Mouse (Mus musculus): ENCODE data around the gene Foxn2. TPM values are rescaled to one million over a fixed set of nuclear protein-coding genes. Genes with fewer than 3 reads are reported as not detected.

Gene Foxn2
- polyA plus RNA-seq, 1 experiment from 2014 or later: 14.6 TPM

DNA sequence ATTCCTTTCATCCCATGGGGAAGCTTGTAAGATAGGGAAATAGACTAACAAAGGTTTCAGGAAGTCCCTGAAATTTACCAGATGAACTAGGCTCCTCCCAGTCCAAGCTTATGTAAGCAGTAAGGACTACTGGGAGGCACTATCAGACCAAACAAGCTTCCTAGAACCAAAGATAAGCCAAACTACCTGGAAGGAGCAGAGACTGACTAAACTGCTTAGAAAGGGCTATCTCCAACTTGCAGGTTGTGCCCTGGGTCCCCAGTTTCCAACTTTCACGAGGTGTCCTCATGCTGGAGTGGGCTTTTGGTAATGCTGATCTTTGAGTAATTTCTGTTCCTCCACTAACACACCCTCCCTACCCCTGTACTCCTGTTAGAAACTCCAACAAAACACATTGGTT lies 3.1 kb upstream of the Foxn2 start:
- Histone ChIP-seq H3K4me3 (ENCODE audit: low read length) (no peak overlapping the region), H3K9ac (ENCODE audit: low read depth, low read length) (no peak overlapping the region), H3K9me3 (ENCODE audit: control insufficient read depth, low read length) (no peaks in the 10 kb centered on the region), H3K27ac (ENCODE audit: low read length) (peak overlapping the region; percentile 47), H3K4me2 (ENCODE audit: low read depth, low read length) (no peak overlapping the region), H3K27me3 (replicated peaks; ENCODE audit: control insufficient read depth, insufficient read depth, low read length) (no peaks in the 10 kb centered on the region), H3K36me3 (ENCODE audit: control insufficient read depth, insufficient read depth, low read length) (no peaks in the 10 kb centered on the region), H3K4me1 (ENCODE audit: control insufficient read depth, insufficient read depth, low read length) (no peaks in the 10 kb centered on the region)
- ATAC-seq: no peak
- WGBS: 79% methylated on average over 1 of the region's 1 CpGs

DNA sequence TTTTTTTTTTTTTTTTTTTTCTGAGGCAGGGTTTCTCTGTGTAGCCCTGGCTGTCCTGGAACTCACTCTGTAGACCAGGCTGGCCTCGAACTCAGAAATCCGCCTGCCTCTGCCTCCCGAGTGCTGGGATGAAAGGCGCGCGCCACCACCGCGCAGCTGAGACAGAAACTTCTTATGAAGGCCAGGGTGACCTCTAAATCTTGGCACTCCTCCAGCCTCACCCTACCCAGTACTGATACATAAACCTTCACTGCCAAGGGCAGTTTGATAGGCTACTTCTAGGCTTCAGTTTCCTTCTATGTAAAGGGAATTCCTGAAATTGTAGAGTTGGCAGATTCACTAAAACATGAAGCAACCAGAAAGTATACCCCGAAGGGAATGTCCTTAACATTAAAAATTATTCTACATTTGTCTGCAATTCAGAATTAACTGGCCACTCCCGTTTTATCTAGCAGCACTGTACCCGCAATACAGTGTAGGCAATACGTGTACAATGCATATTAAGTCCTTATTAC lies 918 bp upstream of the Foxn2 start:
- 80% methylated on average over 12 of the region's 12 CpGs for WGBS
- Histone ChIP-seq H3K9me3 (ENCODE audit: control insufficient read depth, low read length) (no peaks in the 10 kb centered on the region), H3K4me1 (ENCODE audit: control insufficient read depth, insufficient read depth, low read length) (peaks cover 7% of the 10 kb centered on the region), H3K9ac (ENCODE audit: low read depth, low read length) (peak overlapping the region; percentile 95), H3K4me3 (ENCODE audit: low read length) (peak overlapping the region; percentile 96; the same call in 1 of the 2 replicates), H3K27me3 (replicated peaks; ENCODE audit: control insufficient read depth, insufficient read depth, low read length) (no peaks in the 10 kb centered on the region), H3K4me2 (ENCODE audit: low read depth, low read length) (peak overlapping the region; percentile 62), H3K27ac (ENCODE audit: low read length) (peak overlapping the region; percentile 81), H3K36me3 (ENCODE audit: control insufficient read depth, insufficient read depth, low read length) (no peaks in the 10 kb centered on the region)
- ATAC-seq: no peak

DNA sequence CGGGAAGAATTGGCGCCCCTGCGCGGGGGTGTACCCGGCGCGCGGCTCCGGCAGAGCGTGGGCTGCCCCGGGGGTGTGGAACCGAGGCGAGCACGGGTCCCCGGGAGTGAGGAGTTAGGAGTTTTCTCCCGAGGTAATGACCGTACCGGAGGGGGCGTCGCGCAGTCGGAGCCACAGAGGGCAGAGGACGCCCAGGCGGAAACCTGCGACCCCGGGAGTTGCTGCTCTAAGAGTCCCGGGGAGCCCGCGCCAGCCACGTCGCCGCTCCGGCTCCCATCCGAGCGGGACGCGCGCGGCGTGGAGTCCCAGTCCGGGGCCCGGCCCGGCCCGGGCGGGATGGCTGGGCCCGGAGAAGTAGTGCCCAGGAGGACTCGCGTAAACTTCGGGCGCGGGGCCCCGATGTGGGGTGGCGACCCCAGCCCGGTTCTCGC lies 505 bp downstream of the Foxn2 start:
- peak; percentile 37 for ATAC-seq
- Histone ChIP-seq H3K27ac (ENCODE audit: low read length) (peak overlapping the region; percentile 95), H3K9ac (ENCODE audit: low read depth, low read length) (peak overlapping the region; percentile 95), H3K4me3 (ENCODE audit: low read length) (peak overlapping the region; percentile 96), H3K4me1 (ENCODE audit: control insufficient read depth, insufficient read depth, low read length) (peaks cover 7% of the 10 kb centered on the region), H3K9me3 (ENCODE audit: control insufficient read depth, low read length) (no peaks in the 10 kb centered on the region), H3K4me2 (ENCODE audit: low read depth, low read length) (peak overlapping the region; percentile 70), H3K27me3 (replicated peaks; ENCODE audit: control insufficient read depth, insufficient read depth, low read length) (no peaks in the 10 kb centered on the region), H3K36me3 (ENCODE audit: control insufficient read depth, insufficient read depth, low read length) (no peaks in the 10 kb centered on the region)
- WGBS: under 1% methylated on average over 55 of the region's 55 CpGs

DNA sequence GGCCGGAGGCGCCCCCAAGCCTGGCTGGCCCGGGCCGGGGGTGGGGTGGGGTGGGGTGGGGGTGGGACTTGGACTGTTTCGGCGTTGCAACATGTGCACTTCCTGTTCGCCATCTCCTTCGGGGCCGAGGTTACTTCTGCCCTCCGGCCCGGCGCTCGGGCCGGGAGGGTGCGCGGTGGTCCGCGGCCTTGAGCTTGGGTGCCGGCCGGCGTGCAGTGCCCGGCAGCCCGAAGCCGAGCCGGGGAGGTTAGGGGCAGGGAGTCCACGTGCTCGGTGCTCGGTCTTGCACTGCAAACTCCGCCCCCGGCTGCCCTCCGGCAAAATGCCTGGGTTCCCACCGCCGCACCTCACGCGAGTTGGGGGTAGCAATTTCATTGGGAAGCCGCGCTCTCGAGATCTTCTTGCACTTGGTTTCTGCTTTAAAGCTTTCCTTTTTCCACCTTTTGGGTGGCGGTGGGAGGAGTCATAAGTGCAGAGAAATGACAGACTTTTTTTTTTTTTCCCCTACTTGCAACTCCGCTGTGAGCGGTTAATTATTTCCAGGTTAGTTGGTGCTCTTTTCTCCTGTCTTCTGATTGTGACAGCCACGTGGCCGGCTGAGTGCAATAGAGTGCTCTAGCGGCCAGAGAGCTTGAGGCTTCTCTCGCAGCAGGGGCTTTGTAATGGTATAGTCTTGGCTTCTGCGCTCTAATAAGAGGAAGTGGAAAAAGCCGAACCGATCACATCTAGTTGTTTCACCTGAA lies 1.1 kb downstream of the Foxn2 start:
- peaks cover 7% of the 10 kb centered on the region for H3K4me1 ChIP-seq (ENCODE audit: control insufficient read depth, insufficient read depth, low read length)
- peak overlapping the region; percentile 95 for H3K9ac ChIP-seq (ENCODE audit: low read depth, low read length)
- under 1% methylated on average over 45 of the region's 48 CpGs for WGBS
- peak overlapping the region; percentile 70 for H3K4me2 ChIP-seq (ENCODE audit: low read depth, low read length)
- peak overlapping the region; percentile 95 for H3K27ac ChIP-seq (ENCODE audit: low read length)
- no peaks in the 10 kb centered on the region for H3K27me3 ChIP-seq (replicated peaks; ENCODE audit: control insufficient read depth, insufficient read depth, low read length)
- H3K4me3 ChIP-seq (ENCODE audit: low read length): peak overlapping the region; percentile 96
- H3K36me3 ChIP-seq (ENCODE audit: control insufficient read depth, insufficient read depth, low read length): no peaks in the 10 kb centered on the region
- ATAC-seq: peak; percentile 65
- no peaks in the 10 kb centered on the region for H3K9me3 ChIP-seq (ENCODE audit: control insufficient read depth, low read length)

DNA sequence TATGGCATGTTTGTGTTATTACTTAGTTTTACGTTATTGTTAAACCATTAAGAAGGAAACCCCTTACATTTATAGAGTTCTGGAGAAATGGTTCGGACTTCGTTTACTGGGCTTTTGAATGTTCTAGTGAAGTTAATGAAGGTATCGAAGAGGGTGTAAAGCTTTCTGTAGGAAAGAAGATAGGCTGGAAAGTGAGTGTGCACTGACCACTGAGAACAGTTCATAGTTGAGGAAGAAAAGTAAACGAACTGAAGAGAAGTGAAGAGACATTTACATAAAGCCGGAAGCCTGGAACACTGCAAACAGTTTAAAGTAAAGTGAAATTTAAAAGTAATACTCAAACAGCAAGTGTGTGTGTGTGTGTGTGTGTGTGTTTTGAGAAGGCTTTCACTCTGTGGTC lies 2.1 kb downstream of the Foxn2 start:
- H3K4me3 ChIP-seq (ENCODE audit: low read length): peak overlapping the region; percentile 19; the same call in 1 of the 2 replicates
- no peak for ATAC-seq

DNA sequence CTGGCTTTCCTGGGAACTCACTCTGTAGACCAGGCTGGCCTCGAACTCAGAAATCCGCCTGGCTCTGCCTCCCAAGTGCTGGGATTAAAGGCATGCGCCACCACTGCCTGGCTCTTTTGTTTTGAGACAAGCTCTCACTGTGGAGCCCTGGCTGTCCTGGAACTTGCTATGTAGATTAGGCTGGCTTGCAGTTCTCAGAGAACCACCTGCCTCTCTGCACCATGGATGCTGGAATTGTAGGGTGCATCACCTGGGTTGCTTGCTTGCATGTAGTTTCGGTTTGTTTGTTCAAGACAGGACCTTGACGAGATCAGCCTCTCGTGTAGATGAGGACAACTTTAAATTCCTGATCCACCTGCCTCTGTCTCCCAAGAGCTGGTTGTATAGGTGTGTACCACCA lies 2.7 kb downstream of the Foxn2 start:
- no peak for ATAC-seq
- Histone ChIP-seq H3K36me3 (ENCODE audit: control insufficient read depth, insufficient read depth, low read length) (no peaks in the 10 kb centered on the region), H3K4me3 (ENCODE audit: low read length) (no peak overlapping the region), H3K4me1 (ENCODE audit: control insufficient read depth, insufficient read depth, low read length) (peaks cover 7% of the 10 kb centered on the region), H3K27me3 (replicated peaks; ENCODE audit: control insufficient read depth, insufficient read depth, low read length) (no peaks in the 10 kb centered on the region), H3K4me2 (ENCODE audit: low read depth, low read length) (peak overlapping the region; percentile 37; the same call in 1 of the 2 replicates), H3K9me3 (ENCODE audit: control insufficient read depth, low read length) (no peaks in the 10 kb centered on the region), H3K27ac (ENCODE audit: low read length) (no peak overlapping the region), H3K9ac (ENCODE audit: low read depth, low read length) (no peak overlapping the region)
- WGBS: 77% methylated on average over 6 of the region's 6 CpGs

More for the DNA sequence above, 2.1 kb downstream of the Foxn2 start:
- H3K9ac ChIP-seq (ENCODE audit: low read depth, low read length): no peak overlapping the region; the same call in 1 of the 2 replicates
- H3K4me2 ChIP-seq (ENCODE audit: low read depth, low read length): peak overlapping the region; percentile 37
- H3K36me3 ChIP-seq (ENCODE audit: control insufficient read depth, insufficient read depth, low read length): no peaks in the 10 kb centered on the region
- H3K9me3 ChIP-seq (ENCODE audit: control insufficient read depth, low read length): no peaks in the 10 kb centered on the region
- H3K4me1 ChIP-seq (ENCODE audit: control insufficient read depth, insufficient read depth, low read length): peaks cover 7% of the 10 kb centered on the region
- 58% methylated on average over 6 of the region's 6 CpGs for WGBS
- no peaks in the 10 kb centered on the region for H3K27me3 ChIP-seq (replicated peaks; ENCODE audit: control insufficient read depth, insufficient read depth, low read length)
- H3K27ac ChIP-seq (ENCODE audit: low read length): no peak overlapping the region

DNA sequence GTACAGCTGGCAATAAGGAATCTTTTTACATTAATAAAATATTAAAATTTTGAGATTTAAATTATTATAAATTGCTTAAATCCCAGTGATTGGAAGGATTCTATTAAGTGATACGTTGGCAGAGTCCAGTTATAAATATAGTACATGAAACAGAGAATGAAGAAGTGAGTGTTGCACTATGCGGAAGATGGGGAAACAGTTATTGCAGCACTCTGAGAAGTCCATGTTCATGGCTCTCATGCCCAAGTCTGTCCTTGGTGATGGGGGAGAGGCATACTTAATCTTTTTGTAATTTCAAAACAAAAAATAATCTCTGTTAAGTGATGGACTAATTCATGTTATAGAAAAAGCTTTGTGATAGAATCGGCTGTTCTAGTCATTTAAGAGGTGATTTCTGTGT lies 17.6 kb downstream of the Foxn2 start:
- Histone ChIP-seq H3K9ac (ENCODE audit: low read depth, low read length) (no peak overlapping the region), H3K27ac (ENCODE audit: low read length) (no peak overlapping the region), H3K36me3 (ENCODE audit: control insufficient read depth, insufficient read depth, low read length) (no peaks in the 10 kb centered on the region), H3K9me3 (ENCODE audit: control insufficient read depth, low read length) (no peaks in the 10 kb centered on the region), H3K27me3 (replicated peaks; ENCODE audit: control insufficient read depth, insufficient read depth, low read length) (no peaks in the 10 kb centered on the region), H3K4me3 (ENCODE audit: low read length) (no peak overlapping the region), H3K4me1 (ENCODE audit: control insufficient read depth, insufficient read depth, low read length) (no peaks in the 10 kb centered on the region; the same call in 1 of the 2 replicates), H3K4me2 (ENCODE audit: low read depth, low read length) (no peak overlapping the region)
- 89% methylated on average over 3 of the region's 3 CpGs for WGBS
- no peak for ATAC-seq

DNA sequence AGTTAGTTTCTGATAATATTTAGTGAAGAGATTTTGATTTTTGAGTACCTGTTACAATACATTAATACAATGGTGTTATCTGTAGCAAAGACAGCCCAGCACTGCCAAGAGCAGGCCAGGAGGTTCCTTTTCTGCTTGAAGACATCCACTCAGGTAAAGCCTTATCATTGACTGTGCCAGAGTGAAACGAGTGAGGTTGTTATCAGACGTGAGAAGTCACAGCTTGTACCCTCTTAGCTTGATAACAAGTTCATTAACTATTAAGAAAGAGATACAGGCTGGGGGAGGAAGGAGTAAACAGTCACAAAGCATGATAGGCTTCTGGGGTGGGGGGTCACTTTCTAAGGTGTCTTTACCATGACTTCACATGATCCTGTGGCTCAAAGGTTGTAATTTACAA lies 19.0 kb downstream of the Foxn2 start:
- Histone ChIP-seq H3K36me3 (ENCODE audit: control insufficient read depth, insufficient read depth, low read length) (no peaks in the 10 kb centered on the region), H3K27ac (ENCODE audit: low read length) (peak overlapping the region; percentile 74), H3K4me1 (ENCODE audit: control insufficient read depth, insufficient read depth, low read length) (no peaks in the 10 kb centered on the region; the same call in 1 of the 2 replicates), H3K9me3 (ENCODE audit: control insufficient read depth, low read length) (no peaks in the 10 kb centered on the region), H3K27me3 (replicated peaks; ENCODE audit: control insufficient read depth, insufficient read depth, low read length) (no peaks in the 10 kb centered on the region), H3K4me3 (ENCODE audit: low read length) (no peak overlapping the region), H3K9ac (ENCODE audit: low read depth, low read length) (no peak overlapping the region), H3K4me2 (ENCODE audit: low read depth, low read length) (no peak overlapping the region)
- WGBS: 47% methylated on average over 2 of the region's 2 CpGs
- peak; percentile 83 for ATAC-seq

DNA sequence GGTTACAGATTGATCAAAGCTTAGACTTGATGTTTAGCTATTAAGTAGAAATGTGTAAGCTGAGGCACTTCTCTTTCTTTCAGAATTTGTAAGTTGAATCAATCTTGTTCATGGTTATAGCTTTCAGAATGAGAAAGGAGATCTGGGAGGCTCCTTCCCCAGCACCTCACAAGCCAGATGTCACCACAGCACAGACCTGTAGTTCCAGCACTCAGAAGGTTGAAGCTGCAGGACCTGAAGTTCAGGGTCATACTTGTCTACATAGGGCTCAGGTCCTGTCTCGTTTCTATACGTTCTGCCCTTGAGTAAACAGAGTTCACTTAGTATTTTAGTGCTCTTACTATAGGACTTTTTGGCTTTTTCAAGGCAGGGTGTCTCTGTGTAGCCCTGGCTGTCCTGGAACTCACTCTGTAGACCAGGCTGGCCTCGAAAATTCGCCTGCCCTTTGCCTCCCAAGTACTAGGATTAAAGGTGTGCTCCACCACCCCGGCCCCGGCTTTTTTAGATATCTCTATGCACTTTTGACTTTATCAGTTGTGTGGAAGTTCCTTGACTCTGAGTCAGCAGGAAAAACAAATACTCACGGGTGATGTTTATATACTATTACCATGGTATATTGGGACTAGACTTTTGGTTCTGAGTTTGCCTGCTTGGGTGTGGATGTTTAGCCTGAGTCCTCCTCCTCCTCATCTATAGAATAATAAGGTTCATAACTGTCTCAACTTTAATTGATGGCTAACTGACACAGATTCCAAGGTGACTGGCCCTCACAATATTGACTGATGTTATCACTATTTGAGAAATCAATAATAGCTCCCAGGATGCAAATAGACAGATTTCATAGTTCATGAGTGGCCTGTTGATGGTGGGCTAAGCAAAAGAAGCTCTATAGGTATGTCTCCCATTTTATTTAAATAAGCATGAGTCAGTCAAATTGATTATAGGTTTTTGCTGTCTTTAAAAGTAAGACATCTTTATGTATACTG lies 19.7 kb downstream of the Foxn2 start:
- 54% methylated on average over 7 of the region's 7 CpGs for WGBS
- Histone ChIP-seq H3K36me3 (ENCODE audit: control insufficient read depth, insufficient read depth, low read length) (no peaks in the 10 kb centered on the region), H3K4me3 (ENCODE audit: low read length) (no peak overlapping the region), H3K27me3 (replicated peaks; ENCODE audit: control insufficient read depth, insufficient read depth, low read length) (no peaks in the 10 kb centered on the region), H3K9ac (ENCODE audit: low read depth, low read length) (no peak overlapping the region), H3K4me1 (ENCODE audit: control insufficient read depth, insufficient read depth, low read length) (no peaks in the 10 kb centered on the region; the same call in 1 of the 2 replicates), H3K27ac (ENCODE audit: low read length) (peak overlapping the region; percentile 74), H3K9me3 (ENCODE audit: control insufficient read depth, low read length) (no peaks in the 10 kb centered on the region), H3K4me2 (ENCODE audit: low read depth, low read length) (0 out of 2 replicates have a peak overlapping the region, but pooled peaks have one; percentile 6)
- ATAC-seq: peak; percentile 85
